Mouse (Mus musculus) ES-E14 (cell line): ENCODE measurements at regions not wholly inside any gene's neighbourhood (a gene's known extent, or its start where the extent isn't known, plus 50 kb on each side); places are given as distances from the start of the nearest gene placed in this dataset.

ENCODE experiments used
- CHD2 ChIP-seq: IDR thresholded peaks from 2 replicates; pipeline ENCODE4 v1.6.1; 2014; ENCODE audit warnings: mild to moderate bottlenecking, low read depth, low read length, inconsistent platforms
- HCFC1 ChIP-seq: IDR thresholded peaks from 2 replicates; pipeline ENCODE4 v1.6.1; 2012; ENCODE audit warnings: low read length, inconsistent platforms, borderline replicate concordance; ENCODE audit not compliant: insufficient read depth
- MAFK ChIP-seq: IDR thresholded peaks from 2 replicates; pipeline ENCODE4 v1.6.1; 2014; ENCODE audit warnings: mild to moderate bottlenecking, low read depth, low read length, inconsistent platforms; ENCODE audit not compliant: insufficient read depth
- ZC3H11A ChIP-seq: IDR thresholded peaks from 2 replicates; pipeline ENCODE4 v1.6.1; 2012; ENCODE audit warnings: low read depth, mild to moderate bottlenecking, inconsistent platforms, low read length, borderline replicate concordance
- ZNF384 ChIP-seq: IDR thresholded peaks from 2 replicates; pipeline ENCODE4 v1.6.1; 2012; ENCODE audit warnings: low read depth, low read length, inconsistent platforms

DNA sequence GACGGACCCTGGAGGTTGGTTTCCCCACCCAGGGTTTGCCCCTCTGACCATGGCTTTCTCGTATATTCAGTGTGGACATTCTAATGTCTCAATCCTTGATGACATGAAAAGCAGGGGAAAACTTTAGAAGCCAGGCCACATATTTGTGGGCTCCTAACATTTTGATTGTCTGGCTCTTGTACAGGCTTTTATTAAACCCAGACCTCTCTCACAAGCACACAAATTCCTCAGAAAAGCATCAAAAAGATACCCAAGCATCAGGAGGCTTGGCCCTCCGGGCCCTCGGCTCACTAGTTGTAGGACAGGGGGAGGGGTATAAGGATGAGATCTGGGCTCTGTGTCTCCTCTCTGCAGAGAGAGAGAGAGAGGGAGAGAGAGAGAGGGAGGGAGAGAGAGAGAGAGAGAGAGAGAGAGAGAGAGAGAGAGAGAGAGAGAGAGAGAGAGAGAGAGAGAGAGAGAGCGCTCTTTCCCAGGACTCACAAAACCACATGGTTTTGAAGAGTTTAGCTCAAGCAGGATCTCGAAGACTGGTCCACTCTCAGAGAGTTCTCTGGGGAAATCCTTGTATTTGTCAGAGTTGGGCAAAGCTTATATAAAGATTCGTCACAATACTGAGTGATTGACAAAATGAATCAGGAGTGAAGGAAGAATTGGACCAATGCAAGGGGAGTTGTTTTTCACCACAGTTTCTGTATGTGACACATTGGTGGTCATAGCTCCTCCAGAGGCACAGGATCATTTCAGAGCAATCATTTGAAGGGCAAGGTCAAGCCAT is 167.2 kb upstream of the Cxcl12 start:
- TF ChIP-seq MAFK (no peak), ZC3H11A (no peak), CHD2 (no peak), HCFC1 (no peak), ZNF384 (no peak)
